Mouse (Mus musculus) heart, adult 18-20 months (tissue): ENCODE results near the gene Slf2. TPM values are rescaled to one million over a fixed set of nuclear protein-coding genes. Genes with fewer than 3 reads are reported as not detected.

Experiments
- DNase-seq, 2 experiments: peaks; one replicate each; pipeline ENCODE4 v3.0.0; 2021 to 2022; ENCODE audit warnings: mixed read lengths in 1 of 2
- long read RNA-seq, 2 experiments: library from polyadenylated mRNA; stranded (forward); transcript quantifications; one replicate each; pipeline ENCODE4 v2.0.0; 2021
- total RNA-seq, 2 experiments: library from RNA; stranded (reverse); gene quantifications; 2 replicates each; pipeline ENCODE4 v1.2.3; 2021

Slf2 gene
- total RNA-seq: 10 to 100 TPM; 22.8 to 23.7 TPM
- long read RNA-seq, experiment 1, full-length matches to known transcripts: 1 of 3 reads
- long read RNA-seq, experiment 1, partial matches to known transcripts: 1 of 3 reads
- long read RNA-seq, experiment 1, other reads (novel, unspliced or antisense): 1 of 3 reads
- long read RNA-seq, experiment 2: 0 reads

DNA sequence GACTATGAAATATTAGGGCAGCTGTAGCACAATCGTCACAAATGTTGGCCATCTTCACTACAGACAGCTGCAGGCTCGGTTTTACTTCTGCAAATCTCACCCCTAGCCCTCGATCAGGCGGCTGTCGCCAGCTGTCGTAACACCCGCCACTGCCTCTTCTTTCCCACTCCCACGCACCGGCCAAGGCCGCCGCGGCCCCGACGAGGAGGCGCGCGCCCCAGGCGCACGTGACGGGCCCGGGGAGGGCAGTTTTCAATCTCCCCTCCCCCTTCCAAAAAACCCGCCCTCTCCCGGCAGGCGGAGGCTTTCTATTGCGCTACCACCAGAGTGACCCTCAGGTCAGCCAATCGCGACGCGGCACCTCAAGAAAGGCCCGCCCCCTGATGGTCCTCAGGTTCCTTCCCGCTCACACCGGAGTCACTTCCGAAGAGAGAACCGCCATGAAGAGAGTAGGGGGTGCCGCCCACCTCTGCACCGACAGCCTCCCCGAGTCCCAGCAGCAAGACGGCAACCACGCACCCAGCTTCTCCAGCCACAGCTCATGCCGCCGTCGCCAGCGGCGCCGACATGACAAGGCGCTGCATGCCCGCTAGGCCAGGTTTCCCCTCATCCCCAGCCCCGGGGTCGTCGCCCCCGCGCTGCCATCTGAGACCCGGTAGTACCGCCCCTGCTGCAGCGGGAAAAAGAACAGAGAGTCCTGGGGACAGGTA is at the start of gene Slf2:
Gene Slf2 (plus strand): TSS at position 408 of the 710 bp plus-strand sequence.
- DNase-seq: peak; percentile 99 to 100

- peak; percentile 62 to 68 for DNase-seq
Measured at GRCm38 (mm10) chr19:44882552-44883024, 48.4 kb upstream of the Slf2 start.

DNA sequence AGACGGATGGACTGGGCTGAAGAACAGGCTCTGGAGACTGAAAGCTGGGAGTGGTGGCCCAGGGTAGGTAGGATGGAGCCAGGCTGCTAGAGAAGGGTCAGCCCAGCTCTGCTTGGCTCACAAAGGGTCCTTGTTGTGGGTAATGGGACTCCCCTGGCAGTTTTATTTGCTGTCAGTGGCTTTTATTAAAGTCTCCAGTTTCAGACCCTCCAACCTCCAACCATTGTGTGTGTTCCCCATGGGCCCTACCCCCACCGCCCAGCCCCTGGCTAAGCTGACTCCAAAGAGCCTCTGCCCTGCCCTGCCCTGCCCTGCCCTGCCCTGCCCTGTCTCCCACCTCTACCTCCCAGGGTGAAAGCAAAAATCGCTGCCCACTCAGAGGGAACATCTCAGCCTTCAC is 46.6 kb upstream of the Slf2 start:
- DNase-seq: no peak

- DNase-seq: peak in 1 of 2 experiments; percentile 64
Measured at GRCm38 (mm10) chr19:44886475-44886874, 44.5 kb upstream of the Slf2 start.

GRCm38 (mm10) chr19:44887679-44888235 is 43.2 kb upstream of the Slf2 start:
- peak; percentile 45 to 80 for DNase-seq

DNA sequence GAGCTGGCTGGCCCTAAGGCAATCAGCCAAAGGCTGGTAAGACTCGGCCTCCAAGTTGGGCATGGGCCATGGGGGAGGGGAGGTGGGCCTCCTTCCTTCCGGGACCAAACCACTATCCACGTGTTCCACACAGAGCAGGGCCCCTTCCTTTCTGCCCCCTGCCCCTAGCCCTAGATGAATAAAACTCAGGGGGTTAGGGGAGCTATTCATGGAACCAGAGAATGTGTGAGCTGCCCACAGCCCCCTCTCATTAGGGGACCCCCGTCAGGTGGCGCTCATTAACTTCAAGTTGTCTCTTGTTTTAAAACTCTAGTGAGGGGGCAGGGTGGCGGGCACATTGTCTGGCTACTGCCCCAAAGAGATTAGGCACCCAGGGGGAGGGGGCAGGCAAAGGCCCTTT is 41.4 kb upstream of the Slf2 start:
- DNase-seq: no peak

DNA sequence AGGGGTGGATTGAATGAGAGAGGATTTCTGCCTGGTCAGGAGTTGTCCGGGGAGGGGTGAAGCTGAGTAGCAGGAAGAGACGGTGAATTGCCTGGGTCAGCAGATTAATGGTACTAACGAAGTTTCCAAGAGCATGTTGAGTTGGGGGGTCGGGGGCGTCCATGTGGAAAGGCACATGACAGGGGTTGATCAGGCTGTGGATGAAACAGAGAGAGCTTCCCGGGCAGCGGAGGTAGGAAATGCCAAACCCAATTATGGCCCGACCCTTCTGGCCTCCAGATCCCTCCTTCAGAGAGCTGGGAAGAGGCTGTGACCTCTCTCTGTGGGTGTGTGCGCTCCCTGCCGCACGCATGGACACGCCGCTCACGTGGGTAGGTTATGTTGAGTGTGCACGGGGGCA is 39.5 kb upstream of the Slf2 start:
- no peak for DNase-seq

DNA sequence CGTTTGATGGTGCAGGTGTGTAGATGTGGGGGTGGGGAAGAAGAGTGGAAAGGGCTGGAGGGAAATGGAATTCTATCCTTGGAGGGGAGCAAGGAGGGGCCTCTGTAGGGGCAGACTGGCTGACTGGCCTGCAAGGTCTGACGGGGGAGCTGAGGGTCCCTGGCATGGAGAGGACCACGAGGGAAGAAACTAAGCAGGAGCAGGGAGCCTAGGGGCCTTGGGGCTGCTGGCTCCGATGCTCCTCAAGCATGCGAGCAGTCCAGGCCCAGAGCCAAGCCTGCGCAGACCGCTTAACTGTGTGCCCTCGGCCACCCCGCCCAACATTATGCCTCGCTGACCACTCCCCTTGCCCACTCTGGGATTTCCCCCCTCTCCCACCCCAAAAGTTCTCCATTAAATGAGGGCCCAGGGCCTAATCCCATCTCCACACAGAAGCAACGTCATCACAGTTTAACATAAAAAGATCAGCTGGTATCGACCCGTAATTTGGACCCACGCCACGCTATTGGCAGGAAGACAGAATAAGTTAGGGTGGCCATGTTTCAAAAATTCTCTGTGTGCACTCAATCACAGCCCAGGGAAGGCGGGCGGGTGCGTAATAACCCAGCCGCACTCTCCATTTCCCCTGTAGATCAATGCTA is 37.6 kb upstream of the Slf2 start:
- no peak for DNase-seq

DNA sequence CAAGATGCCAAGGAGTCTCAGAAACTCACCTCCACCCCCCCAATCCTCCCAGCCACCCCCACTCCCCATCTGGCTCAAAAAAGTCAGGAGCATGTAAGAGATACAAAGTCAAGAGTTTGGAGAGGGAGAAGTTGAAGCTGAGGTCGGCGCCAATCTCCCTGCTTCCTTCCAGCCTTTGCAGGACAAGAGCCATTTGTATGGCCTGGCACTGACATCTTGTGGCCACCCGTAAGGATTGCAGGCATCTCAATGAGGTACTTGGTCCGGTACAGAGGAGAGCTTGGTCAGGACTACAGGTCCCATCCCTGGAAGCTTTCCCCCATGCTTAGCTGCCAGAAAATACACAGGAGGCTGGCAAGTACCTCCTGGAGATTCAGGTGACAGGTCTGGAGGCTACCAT is 35.7 kb upstream of the Slf2 start:
- DNase-seq: peak; percentile 72 to 79

DNA sequence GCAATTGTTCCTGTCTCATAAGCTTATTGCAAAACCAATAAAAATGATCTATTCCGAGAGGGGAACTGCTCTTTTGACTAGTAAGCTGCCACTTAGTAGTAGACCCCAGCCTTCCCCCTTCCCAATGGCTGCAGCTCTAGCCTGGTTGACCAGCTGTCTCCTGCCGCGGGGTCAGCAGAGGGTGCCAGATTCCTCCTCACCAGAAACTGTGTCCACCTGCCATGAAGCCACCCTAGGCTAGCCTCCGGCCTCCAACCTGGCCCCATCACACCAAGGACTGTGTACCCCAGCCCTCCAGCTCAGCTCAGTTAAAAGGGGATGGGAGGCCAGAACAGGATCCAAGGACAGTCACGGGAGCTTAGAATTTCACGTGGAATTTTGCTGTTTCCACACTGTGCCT is 34.5 kb upstream of the Slf2 start:
- DNase-seq: no peak

DNA sequence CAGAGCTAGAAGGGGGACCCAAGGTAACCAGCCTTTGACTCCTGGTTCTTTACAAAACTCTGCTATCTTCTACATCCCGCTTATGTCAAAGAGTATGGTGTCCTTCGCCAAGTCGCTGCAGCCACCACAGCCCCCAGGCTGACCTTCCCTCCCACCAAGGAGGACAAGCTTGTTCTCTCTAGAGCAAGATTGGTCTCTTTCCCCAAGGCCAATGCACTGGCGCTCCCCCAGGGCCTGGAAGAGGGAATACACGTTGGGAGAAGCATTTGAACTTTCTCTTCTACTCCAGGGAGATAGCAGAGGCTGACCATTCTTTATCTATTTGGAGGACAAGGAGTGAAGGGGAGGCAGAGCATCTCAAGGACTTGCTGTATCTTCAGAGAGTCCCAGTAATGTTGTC is 33.4 kb upstream of the Slf2 start:
- DNase-seq: no peak

DNA sequence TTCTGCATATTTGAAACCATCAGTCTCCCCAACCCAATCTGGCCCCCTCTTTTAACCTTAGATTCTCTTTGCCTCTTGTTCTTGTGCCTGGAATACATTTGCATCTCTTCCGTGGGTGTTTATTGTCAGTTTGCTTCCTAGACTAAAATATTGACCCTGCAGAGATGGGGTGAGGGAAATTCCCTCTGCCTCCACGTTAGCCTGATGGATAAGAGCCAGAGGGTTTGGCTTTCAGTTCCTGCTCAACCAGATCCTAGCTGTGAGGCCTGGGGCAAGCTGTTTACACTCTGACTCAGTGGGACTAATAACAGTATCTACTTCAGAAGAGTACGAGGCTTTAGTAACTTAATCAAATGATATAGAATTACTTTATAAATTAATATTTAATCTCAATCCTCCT is 32.3 kb upstream of the Slf2 start:
- DNase-seq: no peak

GRCm38 (mm10) chr19:44899104-44899793 is 31.7 kb upstream of the Slf2 start:
- DNase-seq: no peak

DNA sequence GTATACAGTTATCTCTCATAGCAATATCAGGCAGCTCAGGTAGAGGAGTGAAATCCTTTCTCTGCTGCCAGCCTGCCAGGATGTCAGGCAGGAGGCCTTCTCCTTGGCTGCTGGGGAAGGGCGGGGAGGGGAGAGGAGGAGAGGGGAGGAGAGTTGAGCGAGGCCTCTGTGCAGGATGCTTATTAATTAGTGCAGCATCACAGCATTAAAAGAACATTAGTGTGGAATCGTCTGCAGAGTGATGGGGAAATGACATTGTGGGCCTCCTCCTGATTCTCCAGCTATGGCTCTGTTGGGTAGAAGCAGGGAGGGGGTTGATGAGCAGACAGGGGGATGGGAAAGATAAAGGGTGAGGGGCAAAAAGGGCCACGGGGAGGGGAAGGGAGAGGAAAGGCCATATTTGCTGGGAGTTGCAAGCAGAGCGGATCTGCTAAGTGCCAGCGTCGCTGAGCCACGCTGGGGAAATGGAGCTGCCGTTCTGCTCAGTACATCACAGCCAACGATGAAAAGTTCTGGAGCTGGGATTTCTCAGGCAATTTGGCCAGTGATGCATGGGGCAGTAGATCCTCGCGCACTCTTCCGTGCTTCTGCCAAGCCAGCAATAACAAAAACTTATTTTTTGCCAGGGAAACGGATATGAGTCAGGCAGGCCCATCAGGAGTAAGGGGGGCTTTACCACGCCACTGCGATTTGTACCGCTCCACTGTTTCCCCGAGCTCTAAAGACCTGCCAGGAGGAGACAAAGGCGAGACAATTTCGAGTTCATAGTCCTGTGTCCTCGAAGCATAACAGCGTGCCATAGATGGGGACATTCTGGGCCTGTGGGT is 30.8 kb upstream of the Slf2 start:
- peak; percentile 44 to 71 for DNase-seq

GRCm38 (mm10) chr19:44901047-44901446 is 29.9 kb upstream of the Slf2 start:
- no peak for DNase-seq

DNA sequence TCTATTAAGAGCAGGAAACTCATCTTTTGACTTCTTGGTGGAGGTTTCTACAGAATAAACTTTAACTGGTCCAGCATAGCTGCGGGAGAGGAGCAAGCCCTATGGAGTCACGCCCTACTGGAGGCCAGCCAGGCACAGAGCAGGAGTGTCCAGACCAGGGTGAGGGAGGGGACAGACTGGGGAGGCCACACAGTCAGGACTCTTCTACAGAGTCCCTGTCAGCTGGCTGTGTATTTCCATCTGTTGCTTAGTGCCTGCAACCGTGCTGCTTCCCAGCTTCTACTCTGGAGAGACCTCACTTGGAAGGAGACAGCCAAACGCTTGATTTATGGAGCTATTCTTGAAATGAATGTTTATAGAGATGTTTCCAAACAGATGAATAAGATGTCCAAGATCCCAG is 28.6 kb upstream of the Slf2 start:
- DNase-seq: peak; percentile 63 to 72

DNA sequence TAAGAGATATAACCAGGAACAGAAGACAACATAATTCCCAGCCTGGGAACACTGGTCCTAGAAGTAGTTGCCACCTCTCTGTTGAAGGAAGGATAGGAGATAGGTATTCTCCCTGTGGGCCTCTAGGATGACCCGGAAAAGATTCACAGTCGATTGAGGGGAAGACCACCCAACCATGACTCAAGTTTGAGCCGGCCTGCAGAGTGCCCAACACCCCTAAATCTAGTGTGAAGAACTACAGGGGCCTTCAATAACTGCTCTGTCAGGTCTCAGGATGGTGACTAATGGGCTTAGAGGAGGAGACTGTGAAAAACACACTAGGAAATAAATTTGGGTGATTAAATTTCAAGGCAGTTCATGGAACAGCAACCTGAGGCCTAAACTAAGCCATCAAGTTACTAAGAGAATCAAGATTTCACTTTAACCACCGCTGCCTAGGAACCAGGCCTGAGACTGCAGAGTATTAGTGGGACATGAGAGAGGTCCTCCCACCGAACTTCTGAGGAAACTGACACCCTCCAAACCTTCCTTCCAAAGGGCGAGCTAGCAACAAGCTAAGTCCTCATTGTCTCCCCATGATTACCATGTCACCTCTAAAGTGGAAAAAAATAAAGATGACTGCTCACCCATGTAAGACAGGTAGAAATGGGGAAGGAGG is 27.5 kb upstream of the Slf2 start:
- DNase-seq: no peak

- DNase-seq: no peak
Measured at GRCm38 (mm10) chr19:44904141-44904720, 26.7 kb upstream of the Slf2 start.

DNA sequence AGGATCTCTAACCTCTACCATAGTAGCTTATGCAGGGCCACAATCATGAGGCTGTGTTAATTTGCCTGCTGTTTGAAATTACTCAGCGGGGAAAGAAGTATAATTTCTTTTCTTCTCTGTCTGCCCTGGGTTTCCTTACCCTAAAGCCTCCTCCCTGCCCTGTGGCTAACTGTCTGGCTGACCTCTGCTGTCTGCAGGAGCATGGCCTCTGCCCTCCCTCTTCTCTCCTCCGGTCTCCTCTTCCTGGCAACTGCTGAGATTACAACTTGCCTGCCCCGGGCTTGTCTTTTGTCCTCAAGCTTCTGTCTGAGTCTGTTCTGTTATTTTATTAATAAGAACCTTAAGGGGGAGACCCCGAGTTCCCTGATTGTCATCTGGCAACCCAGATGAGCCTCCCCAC is 25.6 kb upstream of the Slf2 start:
- no peak for DNase-seq

GRCm38 (mm10) chr19:44907851-44908690 is 22.9 kb upstream of the Slf2 start:
- DNase-seq: peak; percentile 64 to 76
